Mouse (Mus musculus) G1E (cell line): ENCODE measurements around the gene Cables2.

Source experiments
- CTCF ChIP-seq: IDR thresholded peaks from 2 replicates; pipeline ENCODE4 v1.5.1; 2012; ENCODE audit warnings: low read depth, low read length, inconsistent platforms, mixed read lengths
- GATA1 ChIP-seq: IDR thresholded peaks from 2 replicates; pipeline ENCODE4 v1.6.1; 2012; ENCODE audit warnings: borderline replicate concordance, low read length, inconsistent platforms, mixed read lengths
- GATA2 ChIP-seq: IDR thresholded peaks from 2 replicates; pipeline ENCODE4 v1.6.1; 2012; ENCODE audit warnings: low read depth, low read length, inconsistent platforms, borderline replicate concordance
- POLR2AphosphoS5 ChIP-seq: IDR thresholded peaks from 2 replicates; pipeline ENCODE4 v1.6.1; 2012; ENCODE audit warnings: low read depth, low read length, inconsistent platforms; ENCODE audit not compliant: insufficient replicate concordance
- TAL1 ChIP-seq: conservative IDR thresholded peaks from 2 replicates; pipeline ENCODE4 v1.6.1; 2012; ENCODE audit warnings: low read depth, low read length, inconsistent platforms, mixed read lengths

DNA sequence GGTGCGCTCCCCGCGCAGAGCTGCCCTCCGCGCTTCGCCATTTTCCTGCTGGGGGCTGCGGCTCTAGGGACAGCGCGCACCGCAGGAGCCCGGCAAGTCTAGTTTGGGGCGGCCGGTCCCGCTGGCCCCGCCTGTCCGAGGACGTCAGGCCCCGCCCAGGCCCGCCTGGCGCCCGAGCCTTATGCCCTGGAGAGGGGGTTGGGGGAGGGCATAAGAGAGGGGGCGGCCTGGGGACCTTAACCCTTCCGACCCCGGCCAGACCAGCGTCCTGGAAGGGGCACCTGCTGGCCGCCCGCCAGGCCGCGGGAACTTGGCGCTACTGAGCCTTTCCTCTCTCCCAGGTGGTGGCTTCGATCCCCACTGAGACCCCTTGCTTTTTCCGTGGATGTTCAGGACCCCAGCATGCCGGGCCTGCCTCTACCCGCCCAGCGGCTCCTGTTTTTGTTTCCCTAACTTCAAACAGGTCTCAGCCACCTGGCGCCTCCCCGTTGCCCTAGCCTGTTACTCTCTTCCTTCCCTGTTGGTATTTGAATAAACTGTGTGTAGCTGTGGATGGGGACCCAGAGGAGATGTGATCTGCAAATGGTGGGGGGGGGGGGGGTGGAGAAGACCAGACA lies 47.4 kb downstream of the Cables2 start, which contains the start of gene Lama5:
- no peak for TF ChIP-seq CTCF
- no peak for TF ChIP-seq GATA1
- no peak for TF ChIP-seq TAL1
- TF ChIP-seq GATA2 = no peak
- no peak for TF ChIP-seq POLR2AphosphoS5
